Mouse (Mus musculus): Measurements from ENCODE around the gene Tmem74b. TPM values are rescaled to one million over a fixed set of nuclear protein-coding genes. Genes with fewer than 3 reads are reported as not detected.

The Tmem74b gene
- total and polyA plus RNA-seq, 2 experiments from 2014 or later: 22.6 to 27.3 TPM

GRCm38 (mm10) chr2:151740741-151741526, 39.1 kb downstream of the Tmem74b start:
- peak; percentile 96 for DNase-seq (ENCODE audit: low spot score)
- no peaks in the 10 kb centered on the region for H3K9me3 ChIP-seq (ENCODE audit: low read length)
- no peaks in the 10 kb centered on the region for H3K27me3 ChIP-seq (ENCODE audit: insufficient read depth, low read length)
- H3K9ac ChIP-seq (replicated peaks; ENCODE audit: low read length): peak overlapping the region; percentile 79
- H3K4me2 ChIP-seq (ENCODE audit: low read depth, low read length): peak overlapping the region; percentile 82
- WGBS: under 1% methylated on average over 61 of the region's 61 CpGs
- H3K4me1 ChIP-seq (ENCODE audit: insufficient read depth, low read length): peaks cover 13% of the 10 kb centered on the region; the same call in 1 of the 2 replicates
- peak overlapping the region; percentile 80 for H3K27ac ChIP-seq
- no peak for TF ChIP-seq CTCF (IDR thresholded peaks at IDR 0.05; ENCODE audit: low read depth)
- H3K4me3 ChIP-seq (ENCODE audit: low read length): peak overlapping the region; percentile 74
- no peaks in the 10 kb centered on the region for H3K36me3 ChIP-seq (ENCODE audit: insufficient read depth, low read length)
- peak; percentile 95 for ATAC-seq

- Histone ChIP-seq H3K9ac (replicated peaks; ENCODE audit: low read length) (no peak overlapping the region), H3K4me3 (ENCODE audit: low read length) (no peak overlapping the region), H3K36me3 (ENCODE audit: insufficient read depth, low read length) (no peaks in the 10 kb centered on the region), H3K27ac (no peak overlapping the region), H3K4me2 (ENCODE audit: low read depth, low read length) (no peak overlapping the region), H3K27me3 (ENCODE audit: insufficient read depth, low read length) (no peaks in the 10 kb centered on the region), H3K9me3 (ENCODE audit: low read length) (no peaks in the 10 kb centered on the region), H3K4me1 (ENCODE audit: insufficient read depth, low read length) (peaks cover 13% of the 10 kb centered on the region; the same call in 1 of the 2 replicates)
- no peak for TF ChIP-seq CTCF (IDR thresholded peaks at IDR 0.05; ENCODE audit: low read depth)
- DNase-seq (ENCODE audit: low spot score): no peak
- ATAC-seq: no peak
- 95% methylated on average over 1 of the region's 1 CpGs for WGBS
Measured at GRCm38 (mm10) chr2:151742084-151742483, 40.3 kb downstream of the Tmem74b start.

- H3K36me3 ChIP-seq (ENCODE audit: insufficient read depth, low read length): no peaks in the 10 kb centered on the region
- H3K9me3 ChIP-seq (ENCODE audit: low read length): no peaks in the 10 kb centered on the region
- H3K27ac ChIP-seq: no peak overlapping the region
- no peak for DNase-seq (ENCODE audit: low spot score)
- no peak overlapping the region for H3K4me2 ChIP-seq (ENCODE audit: low read depth, low read length)
- 62% methylated on average over 6 of the region's 6 CpGs for WGBS
- H3K27me3 ChIP-seq (ENCODE audit: insufficient read depth, low read length): no peaks in the 10 kb centered on the region
- no peak for ATAC-seq
- no peak for TF ChIP-seq CTCF (IDR thresholded peaks at IDR 0.05; ENCODE audit: low read depth)
- peaks cover 13% of the 10 kb centered on the region; the same call in 1 of the 2 replicates for H3K4me1 ChIP-seq (ENCODE audit: insufficient read depth, low read length)
- no peak overlapping the region for H3K9ac ChIP-seq (replicated peaks; ENCODE audit: low read length)
- no peak overlapping the region for H3K4me3 ChIP-seq (ENCODE audit: low read length)
Measured at GRCm38 (mm10) chr2:151742850-151743679, 41.3 kb downstream of the Tmem74b start.

- Histone ChIP-seq H3K9ac (replicated peaks; ENCODE audit: low read length) (no peak within 1 kb of the TSS), H3K4me3 (ENCODE audit: low read length) (no peak within 1 kb of the TSS), H3K27me3 (ENCODE audit: insufficient read depth, low read length) (no peaks in the 10 kb centered on the region), H3K4me1 (ENCODE audit: insufficient read depth, low read length) (peaks cover 13% of the 10 kb centered on the region; the same call in 1 of the 2 replicates), H3K4me2 (ENCODE audit: low read depth, low read length) (no peak within 1 kb of the TSS), H3K27ac (no peak within 1 kb of the TSS), H3K36me3 (ENCODE audit: insufficient read depth, low read length) (no peaks in the 10 kb centered on the region), H3K9me3 (ENCODE audit: low read length) (no peaks in the 10 kb centered on the region)
- no peak for TF ChIP-seq CTCF (IDR thresholded peaks at IDR 0.05; ENCODE audit: low read depth)
- ATAC-seq (no peak), DNase-seq (ENCODE audit: low spot score) (no peak)
Measured at GRCm38 (mm10) chr2:151743845-151744244, 42.0 kb downstream of the Tmem74b start, which contains the start of gene Psmf1. Gene Psmf1, minus strand, starts transcription at chr2:151744186.

GRCm38 (mm10) chr2:151747847-151748705, 46.3 kb downstream of the Tmem74b start:
- ATAC-seq (peak; percentile 92), DNase-seq (ENCODE audit: low spot score) (peak; percentile 92)
- Histone ChIP-seq H3K4me3 (ENCODE audit: low read length) (0 out of 2 replicates have a peak overlapping the region, but pooled peaks have one; percentile 1), H3K27ac (peak overlapping the region; percentile 11; the same call in 1 of the 2 replicates), H3K9ac (replicated peaks; ENCODE audit: low read length) (0 out of 2 replicates have a peak overlapping the region, but pooled peaks have one; percentile 18), H3K27me3 (ENCODE audit: insufficient read depth, low read length) (no peaks in the 10 kb centered on the region), H3K36me3 (ENCODE audit: insufficient read depth, low read length) (no peaks in the 10 kb centered on the region), H3K9me3 (ENCODE audit: low read length) (no peaks in the 10 kb centered on the region), H3K4me1 (ENCODE audit: insufficient read depth, low read length) (no peaks in the 10 kb centered on the region), H3K4me2 (ENCODE audit: low read depth, low read length) (no peak overlapping the region)
- peak; percentile 89 for TF ChIP-seq CTCF (IDR thresholded peaks at IDR 0.05; ENCODE audit: low read depth)
- 26% methylated on average over 19 of the region's 19 CpGs for WGBS

GRCm38 (mm10) chr2:151751330-151751729, 49.5 kb downstream of the Tmem74b start:
- Histone ChIP-seq H3K9ac (replicated peaks; ENCODE audit: low read length) (no peak overlapping the region), H3K4me1 (ENCODE audit: insufficient read depth, low read length) (no peaks in the 10 kb centered on the region), H3K4me2 (ENCODE audit: low read depth, low read length) (no peak overlapping the region), H3K4me3 (ENCODE audit: low read length) (no peak overlapping the region), H3K27ac (no peak overlapping the region), H3K9me3 (ENCODE audit: low read length) (no peaks in the 10 kb centered on the region), H3K27me3 (ENCODE audit: insufficient read depth, low read length) (no peaks in the 10 kb centered on the region), H3K36me3 (ENCODE audit: insufficient read depth, low read length) (no peaks in the 10 kb centered on the region)
- no peak for DNase-seq (ENCODE audit: low spot score)
- ATAC-seq: no peak
- WGBS: 76% methylated on average over 5 of the region's 5 CpGs
- no peak for TF ChIP-seq CTCF (IDR thresholded peaks at IDR 0.05; ENCODE audit: low read depth)

All from hindbrain, postnatal 0 days (tissue).